Mouse (Mus musculus) cortical plate, adult 2 months (tissue): ENCODE results near the gene Tmem102. TPM values are rescaled to one million over a fixed set of nuclear protein-coding genes. Genes with fewer than 3 reads are reported as not detected.

Experiments
- H3K27ac ChIP-seq: fragments of 200-500 bp; 2 replicates; pipeline ENCODE4 v1.5.1; 2012; ENCODE audit warnings: low read length, control low read depth, inconsistent platforms; ENCODE audit not compliant: insufficient read depth
- H3K4me1 ChIP-seq: fragments of 200-500 bp; 2 replicates; pipeline ENCODE4 v1.6.1; 2011; ENCODE audit warnings: low read length; ENCODE audit not compliant: control insufficient read depth, insufficient read depth
- H3K4me3 ChIP-seq: fragments of 200-500 bp; 2 replicates; pipeline ENCODE4 v1.5.1; 2011; ENCODE audit warnings: mild to moderate bottlenecking, low read length, control low read depth; ENCODE audit not compliant: insufficient read depth
- CTCF ChIP-seq: fragments of 200-500 bp; IDR thresholded peaks from 2 replicates; pipeline ENCODE4 v1.5.1; 2011; ENCODE audit warnings: mild to moderate bottlenecking, control low read depth, low read length; ENCODE audit not compliant: insufficient read depth; ENCODE audit errors: extremely low read depth
- POLR2A ChIP-seq: fragments of 200-500 bp; IDR thresholded peaks from 2 replicates; pipeline ENCODE4 v1.6.1; 2011; ENCODE audit warnings: mild to moderate bottlenecking, low read length, control low read depth; ENCODE audit not compliant: insufficient read depth; ENCODE audit errors: extremely low read depth
- polyA plus RNA-seq: library from polyadenylated mRNA; depleted of rRNA; stranded (reverse); fragments of >200 nt; gene quantifications from 2 replicates; pipeline ENCODE4 v1.2.3, GENCODE M21; 2012; rRNA removed

Tmem102 gene
- polyA plus RNA-seq = 0.06 TPM in 1 of 2 replicates, not detected in the other

DNA sequence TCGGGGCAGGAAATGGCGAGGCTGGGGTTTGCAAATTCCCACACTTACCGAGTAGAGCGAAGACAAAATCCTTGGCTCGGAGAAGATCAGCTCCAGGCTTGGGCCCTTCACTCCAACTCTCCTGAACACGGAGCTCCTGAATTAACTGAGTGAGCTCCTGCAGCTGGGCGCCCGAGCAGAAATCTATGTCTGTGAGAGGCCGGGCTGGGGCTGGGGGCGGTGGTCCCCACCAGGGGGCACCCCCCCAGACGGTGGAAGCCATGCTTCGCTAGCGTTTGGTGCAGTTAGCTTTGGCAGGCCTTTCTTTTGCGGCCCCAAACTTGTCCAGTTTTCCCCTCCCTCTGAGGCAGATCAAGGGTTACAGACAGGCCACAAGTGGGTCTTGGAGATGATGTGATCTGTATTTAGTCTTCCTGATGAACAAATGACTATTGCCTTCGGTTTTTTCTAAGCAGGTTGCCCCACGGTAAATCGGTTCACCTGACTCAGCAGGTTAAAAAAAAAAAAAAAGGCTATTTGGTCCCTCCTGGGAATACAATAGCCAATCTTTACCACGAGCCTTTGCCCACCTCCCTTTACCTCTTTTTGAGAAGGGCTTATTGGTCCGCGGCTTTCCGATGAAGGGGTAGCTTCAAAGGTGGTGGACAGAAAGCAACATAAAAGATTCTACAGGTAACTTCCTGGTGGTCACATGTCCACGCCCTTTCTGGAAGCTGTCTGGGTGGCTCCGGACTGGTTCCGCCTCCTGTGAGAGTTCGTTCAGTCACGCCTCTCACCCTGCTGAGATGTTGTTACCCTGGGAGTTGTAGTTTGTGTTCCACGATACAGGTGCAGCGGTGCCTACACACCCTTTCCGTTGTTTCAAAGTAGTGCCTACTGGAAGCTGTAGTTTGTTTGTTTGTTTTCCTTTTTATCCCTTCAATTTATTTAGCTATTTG lies at the start of gene Tmem102:
Gene Tmem102, minus strand, starts transcription at position 653 of the 938 bp plus-strand sequence.
- Histone ChIP-seq H3K4me3 (no peak within 1 kb of the TSS), H3K4me1 (peaks cover 1% of the 10 kb centered on the region; the same call in 1 of the 2 replicates)
- TF ChIP-seq CTCF (no peak), POLR2A (no peak)

DNA sequence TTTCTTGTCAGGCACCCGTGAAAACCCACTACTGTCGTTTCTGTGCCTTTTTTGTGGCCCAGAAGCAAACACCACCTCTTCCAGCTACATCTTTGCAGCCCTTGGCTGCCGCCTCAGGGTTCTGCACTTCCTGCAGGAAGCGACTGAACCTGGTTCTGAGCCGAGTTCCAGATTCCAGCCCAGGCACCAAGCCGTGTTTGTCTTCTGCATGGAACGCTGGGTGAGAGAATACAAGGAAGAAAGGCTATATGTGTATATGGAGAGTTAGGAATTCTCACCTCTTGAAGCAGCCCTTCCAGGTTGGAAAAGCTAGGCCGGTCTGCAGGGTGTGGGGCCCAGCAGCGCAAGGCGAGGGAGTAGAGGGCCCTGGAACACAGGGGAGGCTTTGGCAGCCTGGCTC lies 49.3 kb upstream of the Tmem102 start:
- H3K4me1 ChIP-seq = no peaks in the 10 kb centered on the region
- no peak overlapping the region for H3K27ac ChIP-seq
- no peak overlapping the region for H3K4me3 ChIP-seq
- no peak for TF ChIP-seq POLR2A
- no peak for TF ChIP-seq CTCF

More for the DNA sequence above, at the start of gene Tmem102:
- no peak within 1 kb of the TSS for H3K27ac ChIP-seq

DNA sequence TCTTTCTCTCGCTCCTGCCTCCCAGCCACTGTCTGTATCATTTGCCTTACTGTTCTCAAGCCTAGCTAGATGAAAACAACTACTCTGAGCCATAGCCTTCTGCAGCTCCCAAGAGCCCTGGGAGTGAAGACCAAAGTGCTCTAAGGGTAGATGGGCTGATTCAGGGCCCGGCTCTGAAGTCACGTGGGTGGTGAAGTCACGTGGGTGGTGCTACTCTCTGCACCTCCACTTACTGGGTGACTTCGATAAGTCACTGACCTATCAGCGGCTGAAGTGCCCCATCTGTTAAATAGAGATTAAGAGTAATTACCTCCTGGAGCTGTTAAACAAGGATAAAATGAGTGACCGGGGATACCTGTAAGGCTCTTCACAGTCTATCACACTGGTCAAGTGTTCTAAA lies 48.6 kb upstream of the Tmem102 start:
- H3K4me1 ChIP-seq = no peaks in the 10 kb centered on the region
- no peak overlapping the region for H3K27ac ChIP-seq
- no peak for TF ChIP-seq CTCF
- no peak for TF ChIP-seq POLR2A
- H3K4me3 ChIP-seq = no peak overlapping the region

DNA sequence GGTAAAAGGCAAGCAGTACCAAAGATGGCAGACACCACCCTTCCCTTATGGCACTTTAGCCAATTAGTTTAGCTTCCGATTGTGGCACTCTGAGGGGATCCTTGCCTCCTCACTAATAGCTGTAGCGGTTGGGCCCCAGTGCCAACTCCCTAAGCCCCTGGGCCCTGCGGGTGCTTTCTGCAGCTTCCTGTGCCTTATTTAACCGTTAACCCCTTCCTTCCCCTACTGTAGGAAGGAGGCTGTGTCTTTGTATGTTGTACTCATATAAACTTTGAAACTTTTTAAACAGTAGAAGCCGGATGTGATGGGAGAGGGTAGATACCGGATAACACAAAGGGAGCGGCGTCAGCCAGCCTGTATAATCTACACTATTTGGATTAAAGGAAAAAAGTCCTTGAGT lies 45.3 kb upstream of the Tmem102 start:
- H3K27ac ChIP-seq = no peak overlapping the region

DNA sequence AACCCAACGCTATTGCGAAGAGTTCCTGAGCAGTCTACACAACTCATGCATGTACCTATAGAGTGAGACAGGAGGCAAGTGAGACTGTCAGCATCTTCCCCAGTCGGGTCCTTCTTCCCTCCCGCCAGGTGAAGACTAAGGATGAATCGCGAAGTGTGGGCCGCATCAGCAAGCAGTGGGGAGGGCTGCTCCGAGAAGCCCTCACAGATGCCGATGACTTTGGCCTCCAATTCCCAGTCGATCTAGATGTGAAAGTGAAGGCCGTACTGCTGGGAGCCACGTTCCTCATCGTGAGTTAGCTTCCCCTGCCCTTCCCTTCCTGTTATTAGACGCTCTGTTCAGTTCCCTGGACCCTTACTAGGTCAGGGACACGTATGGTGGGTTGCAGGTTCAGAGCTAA lies 44.5 kb upstream of the Tmem102 start:
- H3K4me3 ChIP-seq = no peak overlapping the region
- TF ChIP-seq CTCF (no peak), POLR2A (no peak)
- H3K27ac ChIP-seq = no peak overlapping the region
- no peaks in the 10 kb centered on the region for H3K4me1 ChIP-seq

More for the DNA sequence above, 45.3 kb upstream of the Tmem102 start:
- TF ChIP-seq POLR2A (no peak), CTCF (no peak)
- Histone ChIP-seq H3K4me1 (no peaks in the 10 kb centered on the region), H3K4me3 (no peak overlapping the region)

DNA sequence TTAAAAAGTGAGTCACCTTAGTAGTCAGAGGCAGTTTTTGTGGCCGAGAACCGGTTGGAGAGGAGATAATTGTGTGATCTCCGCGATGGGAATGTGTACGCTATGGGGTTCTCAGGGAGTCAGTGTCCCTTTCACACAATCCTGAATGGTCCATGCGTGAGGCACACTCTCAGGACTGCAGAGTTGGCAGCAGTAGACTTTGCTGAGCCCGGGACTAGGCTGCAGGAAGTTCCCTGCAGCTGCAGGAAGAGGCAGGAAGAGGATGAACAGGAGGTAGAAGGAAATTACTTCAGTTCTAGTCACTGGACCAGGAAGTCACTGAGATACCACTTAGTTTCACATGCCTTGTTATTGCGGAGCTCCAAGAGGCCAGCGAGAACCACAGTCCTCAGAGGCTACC lies 43.7 kb upstream of the Tmem102 start:
- TF ChIP-seq POLR2A (no peak), CTCF (no peak)
- no peaks in the 10 kb centered on the region for H3K4me1 ChIP-seq
- no peak overlapping the region for H3K27ac ChIP-seq
- H3K4me3 ChIP-seq = no peak overlapping the region

DNA sequence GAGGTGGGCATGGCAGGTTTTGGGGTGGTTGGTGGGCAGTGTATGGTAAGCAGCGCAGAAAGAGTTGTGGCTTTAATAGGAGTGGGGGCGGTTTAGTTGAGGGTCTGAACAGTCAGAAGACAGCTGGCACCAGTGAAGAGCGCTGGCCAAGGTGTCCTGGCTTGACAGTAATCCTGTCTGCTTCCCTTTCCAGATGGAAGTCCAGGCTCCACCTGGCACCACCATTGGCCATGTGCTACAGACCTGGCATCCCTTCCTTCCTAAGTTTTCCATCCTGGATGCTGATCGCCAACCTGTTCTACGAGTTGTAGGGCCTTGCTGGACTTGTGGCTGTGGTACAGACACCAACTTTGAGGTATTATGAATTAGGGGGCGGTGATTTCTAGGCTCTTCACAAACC lies 42.6 kb upstream of the Tmem102 start:
- H3K4me1 ChIP-seq = no peaks in the 10 kb centered on the region
- H3K4me3 ChIP-seq = no peak overlapping the region
- TF ChIP-seq CTCF (no peak), POLR2A (no peak)
- H3K27ac ChIP-seq = no peak overlapping the region

DNA sequence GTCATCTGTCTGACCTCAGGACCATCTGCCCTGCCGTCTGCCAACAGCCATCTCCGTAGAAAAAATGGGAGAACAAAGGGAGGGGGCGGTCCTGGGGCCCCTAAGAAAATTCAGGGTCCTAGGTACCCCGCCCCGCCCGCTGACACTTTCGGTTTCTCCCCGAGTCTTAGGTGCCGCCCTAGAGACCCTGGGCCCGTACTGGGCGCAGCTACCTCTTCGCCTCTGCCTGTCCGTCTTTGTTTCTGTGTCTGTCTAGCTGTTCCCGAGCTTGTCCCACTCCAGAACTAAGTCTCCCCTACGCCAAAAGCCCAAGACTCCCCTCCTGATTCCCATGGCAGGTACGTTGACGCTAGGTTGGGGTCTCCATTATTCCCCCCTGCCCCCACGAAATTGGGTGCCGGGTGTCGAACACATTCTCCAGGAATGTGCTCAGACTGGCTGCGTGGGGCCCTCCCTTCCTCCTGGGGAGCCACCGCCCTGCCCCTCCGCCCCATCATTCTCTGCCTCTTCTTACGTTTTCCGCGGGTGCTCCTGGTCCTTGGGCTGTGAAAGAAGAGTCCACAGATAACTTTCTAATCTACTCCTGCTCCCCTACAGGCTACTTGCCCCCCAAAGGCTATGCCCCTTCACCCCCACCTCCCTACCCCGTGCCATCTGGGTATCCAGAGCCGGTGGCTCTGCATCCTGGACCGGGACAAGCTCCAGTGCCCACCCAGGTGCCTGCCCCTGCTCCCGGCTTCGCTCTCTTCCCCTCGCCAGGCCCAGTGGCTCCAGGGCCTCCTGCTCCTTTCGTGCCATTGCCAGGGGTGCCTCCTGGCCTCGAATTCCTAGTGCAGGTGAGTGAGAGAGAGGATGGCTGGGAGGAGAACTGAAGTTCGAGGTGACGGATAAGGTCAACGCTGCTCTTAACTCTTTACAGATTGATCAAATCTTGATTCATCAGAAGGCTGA lies 41.6 kb upstream of the Tmem102 start:
- Histone ChIP-seq H3K4me3 (peak overlapping the region; percentile 59), H3K4me1 (no peaks in the 10 kb centered on the region), H3K27ac (no peak overlapping the region)
- TF ChIP-seq CTCF (no peak), POLR2A (no peak)

DNA sequence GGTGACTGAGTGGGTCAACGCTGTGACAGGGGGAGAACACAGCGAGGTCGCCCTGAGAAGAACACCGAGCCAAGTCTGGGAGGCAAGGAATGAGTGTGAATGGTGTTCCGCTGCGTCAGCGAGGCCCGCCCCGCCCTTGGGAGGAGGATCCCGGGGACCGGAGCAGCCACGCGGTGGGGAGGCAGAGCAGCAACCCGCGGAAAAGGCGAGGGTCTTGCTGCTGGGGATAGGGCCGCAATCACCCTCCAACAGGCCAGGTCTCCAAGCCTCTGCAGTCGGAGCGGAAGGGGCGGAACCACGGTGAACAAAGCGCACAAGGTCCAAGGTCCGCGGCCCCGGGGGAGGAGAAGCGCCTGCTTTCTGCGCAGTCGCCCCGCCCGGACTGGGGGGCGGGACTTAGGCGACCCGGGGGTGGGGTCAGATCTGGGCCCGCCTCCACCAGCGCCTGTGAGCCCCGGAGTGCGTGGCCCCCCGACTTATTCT lies 40.8 kb upstream of the Tmem102 start, which contains the start of gene Plscr3:
Gene Plscr3, plus strand, starts transcription at position 179 of the 483 bp plus-strand sequence.
- peak within 1 kb of the TSS; percentile 59 for H3K4me3 ChIP-seq
- TF ChIP-seq POLR2A = peak; percentile 59; the same call in 1 of the 2 replicates
- no peak for TF ChIP-seq CTCF
- H3K27ac ChIP-seq = peak within 1 kb of the TSS; percentile 53
- no peaks in the 10 kb centered on the region for H3K4me1 ChIP-seq
